In the genomic region with DNA sequence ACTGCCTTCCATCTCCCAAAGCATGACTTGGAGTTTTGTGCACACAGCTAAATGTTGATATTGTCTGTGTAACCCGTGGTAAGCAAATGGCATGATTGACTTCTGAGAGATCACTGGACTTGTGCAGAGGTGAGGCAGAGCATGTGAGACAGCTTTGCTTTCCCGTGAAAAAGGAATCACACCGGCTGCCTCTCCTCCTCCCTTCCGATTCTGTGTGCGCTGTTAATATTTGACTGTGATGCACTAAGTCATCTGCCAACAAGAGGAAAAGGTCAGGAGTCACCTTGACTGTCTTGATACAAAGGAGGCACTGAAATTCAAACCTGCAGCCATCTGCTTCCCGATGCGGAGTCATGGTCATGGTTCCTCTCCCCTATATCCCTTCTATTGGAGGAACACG, we compare ENCODE assay signal across 13 mouse cellular contexts.
"Had no signal": no experiment of that assay in that cellular context is flagged by ENCODE, and none has a peak within 500 bp of the region (broad histone marks: within the 10 kb centered on the region; RNA-seq: fewer than 3 reads in every experiment).

No protein-coding gene starts in this region.

- H3K36me3 ChIP-seq: intestine, embryonic 15.5 days; limb, embryonic 12.5 days; limb, embryonic 15.5 days; liver, embryonic 13.5 days had no signal

- H3K4me2 ChIP-seq: intestine, embryonic 15.5 days; limb, embryonic 12.5 days; limb, embryonic 15.5 days; liver, embryonic 13.5 days; midbrain, embryonic 11.5 days had no signal

- ATAC-seq: hindbrain, embryonic 16.5 days; intestine, embryonic 15.5 days had no signal

- H3K9me3 ChIP-seq: intestine, embryonic 15.5 days; limb, embryonic 12.5 days; limb, embryonic 15.5 days; liver, embryonic 13.5 days; megakaryocyte, embryonic 14.5 days had no signal

- H3K4me3 ChIP-seq: intestine, embryonic 15.5 days; limb, embryonic 12.5 days; limb, embryonic 15.5 days; liver, embryonic 13.5 days; megakaryocyte, embryonic 14.5 days had no signal

- H3K27me3 ChIP-seq: intestine, embryonic 15.5 days; limb, embryonic 12.5 days; limb, embryonic 15.5 days; liver, embryonic 13.5 days had no signal

- H3K4me1 ChIP-seq: intestine, embryonic 15.5 days; limb, embryonic 12.5 days; limb, embryonic 15.5 days; liver, embryonic 13.5 days had no signal

- H3K27ac ChIP-seq: intestine, embryonic 15.5 days; kidney, postnatal 0 days; limb, embryonic 12.5 days; limb, embryonic 15.5 days; liver, embryonic 13.5 days had no signal

- DNase-seq: left cerebral cortex, postnatal 4 days; liver, embryonic 13.5 days; lung, adult 2 months; midbrain, embryonic 14.5 days; thymus, adult 18-20 months; thymus, postnatal 36 days had no signal

- H3K9ac ChIP-seq: intestine, embryonic 15.5 days; limb, embryonic 12.5 days; limb, embryonic 15.5 days; liver, embryonic 13.5 days had no signal
